Mouse (Mus musculus) left cerebral cortex, postnatal 25 days (tissue): Measurements from ENCODE around the gene 6820408C15Rik. TPM values are rescaled to one million over a fixed set of nuclear protein-coding genes. Genes with fewer than 3 reads are reported as not detected.

Experiments used
- DNase-seq, 2 experiments: peaks; one replicate each; pipeline ENCODE4 v3.0.0; 2022; ENCODE audit warnings: low spot score in 2 of 2, mixed read lengths in 1 of 2
- intact Hi-C: fragments of 180-260 bp; cut with DNase I; formaldehyde crosslinking; loops from one replicate; pipeline ENCODE4 v1.15.1; 2025
- total RNA-seq, 2 experiments: library from RNA; stranded (reverse); gene quantifications; 2 replicates each; pipeline ENCODE4 v1.2.3; 2021

Gene 6820408C15Rik
- total RNA-seq, 2 experiments from 2014 or later = 2.1 to 2.2 TPM

DNA sequence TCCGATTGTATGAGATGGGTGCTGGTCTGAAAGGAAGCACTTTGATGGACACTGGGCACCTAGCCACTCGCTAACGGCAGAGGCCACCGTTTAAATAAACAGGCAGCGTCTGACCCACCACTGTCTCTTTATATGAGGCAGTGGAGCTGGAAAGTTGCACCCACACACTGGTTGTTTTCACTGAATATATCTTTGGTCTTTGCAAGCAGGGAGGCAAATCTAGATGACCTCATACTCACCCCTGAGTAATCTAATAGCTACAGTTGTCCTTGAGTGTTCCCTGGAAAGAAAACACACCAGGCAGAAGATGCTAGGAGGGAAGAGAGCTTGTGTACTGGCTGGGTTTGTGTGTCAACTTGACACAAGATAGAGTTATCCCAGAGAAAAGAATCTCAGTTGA is 32.1 kb downstream of the 6820408C15Rik start:
- intact Hi-C loops = no loop called here

DNA sequence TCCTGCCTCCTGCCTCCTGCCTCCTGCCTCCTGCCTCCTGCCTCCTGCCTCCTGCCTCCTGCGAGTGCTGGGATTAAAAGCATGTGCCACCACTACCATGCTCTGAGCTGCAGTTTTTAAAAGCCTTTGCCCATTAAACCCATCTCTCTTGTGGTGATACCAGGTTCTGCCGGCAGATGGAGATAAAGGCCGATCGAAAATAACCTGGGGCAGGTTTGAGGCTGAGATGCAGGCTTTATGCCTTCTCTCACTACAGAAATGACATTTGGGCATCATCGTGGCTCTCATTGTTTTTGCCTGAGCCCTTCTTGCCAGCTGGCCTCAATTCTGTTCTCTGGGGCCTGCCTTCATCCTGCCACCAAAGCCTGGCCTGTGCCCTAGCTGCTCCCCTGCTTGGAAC is 34.9 kb downstream of the 6820408C15Rik start:
- intact Hi-C loops = loop anchor here (5.0 kb wide), 1 partner anchor 92 kb away; the partner anchor contains the start of gene Defb29

More for the DNA sequence above, 32.1 kb downstream of the 6820408C15Rik start:
- DNase-seq = no peak

DNA sequence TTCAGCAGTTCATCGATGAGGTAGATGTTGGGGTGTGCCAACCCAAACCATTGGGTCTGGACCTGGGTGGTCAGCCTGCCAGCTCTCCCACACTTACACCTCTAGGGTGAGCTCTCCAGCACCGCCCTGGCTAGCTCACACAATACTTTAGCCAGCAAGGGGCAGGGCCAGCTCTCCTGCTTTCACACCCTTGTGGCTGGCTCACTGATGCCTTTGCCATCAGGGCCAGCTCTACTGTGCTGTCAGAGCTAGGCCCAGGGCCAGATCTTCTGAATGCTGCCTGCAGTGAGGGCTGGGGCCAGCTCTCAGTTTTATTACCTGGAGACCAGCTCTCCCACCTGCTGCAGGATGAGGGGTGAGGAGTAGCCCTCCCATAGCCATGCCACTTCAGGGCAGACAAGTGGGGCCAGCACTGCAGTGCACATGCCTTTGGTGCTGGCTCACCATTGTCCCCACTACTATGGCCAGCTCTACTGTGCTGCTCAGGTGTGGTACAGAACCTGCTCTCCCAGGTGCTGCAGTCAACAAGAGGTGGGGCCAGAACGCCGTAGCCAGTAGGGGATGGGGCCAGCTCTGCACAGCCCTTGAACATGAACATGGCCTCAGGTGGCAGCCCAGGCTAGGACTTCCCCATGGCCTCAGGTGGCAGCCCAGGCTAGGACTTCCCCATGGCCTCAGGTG is 36.9 kb downstream of the 6820408C15Rik start:
- DNase-seq = no peak
- intact Hi-C loops = loop anchor here (5.0 kb wide), 1 partner anchor 90 kb away; the partner anchor contains the start of gene Defb29

More for the DNA sequence above, 34.9 kb downstream of the 6820408C15Rik start:
- peak; percentile 70 to 71 for DNase-seq

DNA sequence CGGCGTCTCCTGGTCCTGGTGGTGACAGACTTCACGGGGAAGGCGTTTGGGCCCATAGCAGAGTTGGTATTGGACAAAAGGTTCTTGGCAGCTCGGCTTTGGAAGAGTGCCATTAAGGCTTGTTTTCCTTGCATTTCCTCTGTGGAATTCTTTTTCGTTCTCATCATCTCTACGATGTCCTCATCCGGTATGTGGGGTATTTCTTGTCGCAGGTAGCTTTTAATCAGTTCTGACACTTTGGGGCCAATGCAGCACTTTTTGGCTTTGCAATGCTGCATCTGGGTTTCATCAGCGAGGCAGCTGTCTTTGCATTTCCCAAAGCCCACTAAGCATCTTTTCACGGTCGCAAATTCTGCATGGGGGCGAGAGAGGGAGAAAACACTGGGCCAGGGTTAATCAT is 43.9 kb downstream of the 6820408C15Rik start:
- no peak for DNase-seq
- intact Hi-C loops = no loop called here

DNA sequence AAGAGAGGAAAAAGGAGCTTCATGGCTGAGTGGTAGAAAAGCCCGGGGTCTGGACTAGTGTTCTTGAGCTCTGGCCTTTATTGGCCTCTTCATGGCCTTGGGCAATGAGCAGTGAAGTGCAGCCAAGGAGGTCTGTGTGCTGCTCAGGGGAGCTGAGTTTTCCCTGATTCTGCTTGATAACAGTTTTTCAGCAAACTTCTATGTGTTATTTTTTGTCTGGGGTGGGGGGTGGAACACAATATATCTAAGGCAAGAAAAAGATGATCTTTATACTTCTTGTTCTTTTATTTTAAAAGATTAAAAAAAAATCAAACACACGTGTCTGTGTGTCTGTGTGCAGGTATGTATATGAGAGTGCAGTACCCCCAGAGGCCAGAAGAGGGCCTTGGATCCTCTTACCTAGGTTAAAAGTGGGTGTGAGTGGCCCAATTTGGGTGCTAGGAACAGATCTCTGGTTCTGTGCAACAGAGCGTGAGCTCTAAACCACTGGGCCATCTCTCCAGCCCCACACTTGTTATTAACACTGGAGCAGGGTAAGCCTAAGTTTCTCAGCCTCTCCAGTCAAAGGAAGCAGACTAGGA is 49.3 kb downstream of the 6820408C15Rik start, which contains the start of gene Defb23:
TSS of gene Defb23 (minus strand) at position 51 of the 581 bp plus-strand sequence.
- intact Hi-C loops = no loop called here
- DNase-seq = no peak

DNA sequence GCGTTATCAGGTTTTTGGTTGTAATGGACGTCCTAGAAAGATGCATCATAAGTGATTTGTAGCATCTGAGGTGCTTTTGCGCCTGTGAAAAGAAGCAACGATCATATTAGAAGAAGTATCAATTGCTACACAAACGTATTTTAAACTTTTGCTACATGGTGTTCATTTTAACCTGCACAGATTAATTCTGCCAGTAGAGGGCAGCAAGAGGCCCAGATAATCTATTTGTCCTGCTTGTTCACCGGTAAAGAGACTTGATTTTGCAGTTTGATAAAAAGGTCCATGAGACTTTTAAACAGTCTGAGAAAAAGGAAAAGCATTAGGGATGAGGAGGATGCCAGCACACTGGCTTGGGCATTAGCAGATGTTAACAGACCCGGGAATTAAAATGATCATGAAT is 55.6 kb downstream of the 6820408C15Rik start:
- peak; percentile 63 to 65 for DNase-seq
- intact Hi-C loops = no loop called here

DNA sequence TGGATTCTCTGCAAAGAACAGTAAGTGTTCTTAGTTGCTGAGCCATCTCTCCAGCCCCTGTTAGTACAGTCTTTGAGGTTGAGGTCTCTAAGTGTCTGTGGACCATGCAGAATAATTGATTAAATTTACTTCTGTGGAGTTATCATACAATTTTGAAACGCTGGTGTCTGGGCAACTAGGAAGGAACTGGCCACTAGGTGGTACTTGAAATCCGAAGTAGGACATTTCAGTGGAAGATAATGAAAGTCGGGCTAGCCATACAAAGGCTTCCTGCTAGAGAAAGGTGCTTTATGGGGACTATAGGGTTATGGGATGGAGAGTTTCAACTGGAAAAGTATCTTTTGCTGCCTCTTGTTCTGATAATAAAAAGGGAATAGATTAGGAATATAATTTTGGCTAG is 57.0 kb downstream of the 6820408C15Rik start:
- DNase-seq = no peak
- intact Hi-C loops = loop anchor here (1.0 kb wide), 1 partner anchor 72 kb away; no protein-coding TSS in a partner anchor

DNA sequence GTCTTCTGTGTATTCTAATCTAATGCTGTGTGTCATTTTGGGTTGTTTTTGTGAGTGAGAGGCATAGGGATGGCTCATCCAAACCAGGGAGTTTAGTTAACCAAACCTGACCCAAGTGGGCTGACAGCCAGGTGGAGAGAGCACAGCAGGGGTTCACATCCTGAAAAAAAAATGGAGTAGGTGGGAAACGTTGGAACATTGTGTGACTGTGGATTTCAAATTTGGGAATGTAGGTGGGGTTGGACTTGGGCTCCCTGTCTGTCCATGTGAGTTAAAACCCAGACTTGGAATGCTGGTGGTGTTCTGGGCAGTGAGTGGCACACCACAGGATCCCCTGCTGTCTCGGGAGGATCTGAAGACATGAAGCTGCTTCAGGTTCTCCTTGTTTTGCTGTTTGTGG is 61.4 kb downstream of the 6820408C15Rik start, which contains the start of gene Defb20:
TSS of gene Defb20 (plus strand) at position 301 of the 400 bp plus-strand sequence.
- no peak for DNase-seq
- intact Hi-C loops = no loop called here

DNA sequence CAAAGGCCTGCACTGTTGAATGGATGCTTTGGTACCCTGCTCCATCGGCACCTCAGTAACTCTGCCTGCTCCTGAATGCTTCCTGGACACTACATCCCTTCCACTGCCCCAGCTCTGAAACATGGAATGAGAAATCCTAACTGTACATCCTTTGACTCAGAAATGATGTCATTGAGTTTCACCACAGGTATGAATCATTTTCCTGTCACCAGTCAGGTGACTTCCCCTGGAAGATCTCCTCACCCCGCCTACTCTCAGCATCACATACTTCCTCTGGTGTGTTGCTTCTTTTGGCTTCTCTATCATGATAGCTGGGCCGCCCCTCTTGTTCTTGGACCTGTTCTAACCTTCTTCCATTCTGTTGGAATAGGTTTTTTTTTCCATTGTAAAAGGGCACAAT is 65.5 kb downstream of the 6820408C15Rik start:
- DNase-seq = no peak
- intact Hi-C loops = no loop called here

DNA sequence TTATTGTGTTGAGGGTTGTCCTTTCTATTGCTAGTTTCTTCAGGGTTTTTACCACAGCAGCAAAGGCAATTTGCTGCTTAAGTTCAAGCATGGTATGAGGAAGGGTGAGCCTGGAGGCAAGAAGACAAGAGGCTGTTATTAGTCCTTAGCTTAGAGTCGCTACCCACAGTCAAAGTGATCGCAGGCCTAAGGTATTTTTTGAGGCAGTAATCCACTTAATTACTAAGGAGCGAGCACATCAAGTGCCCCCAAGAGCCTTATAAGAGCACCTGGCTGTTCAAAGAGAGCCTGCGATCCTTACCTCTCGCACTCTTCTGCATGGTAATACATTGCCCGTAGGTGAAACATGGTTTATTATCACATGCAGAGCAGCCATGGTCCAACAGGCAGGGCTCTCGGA is 66.3 kb downstream of the 6820408C15Rik start:
- no peak for DNase-seq
- intact Hi-C loops = no loop called here

DNA sequence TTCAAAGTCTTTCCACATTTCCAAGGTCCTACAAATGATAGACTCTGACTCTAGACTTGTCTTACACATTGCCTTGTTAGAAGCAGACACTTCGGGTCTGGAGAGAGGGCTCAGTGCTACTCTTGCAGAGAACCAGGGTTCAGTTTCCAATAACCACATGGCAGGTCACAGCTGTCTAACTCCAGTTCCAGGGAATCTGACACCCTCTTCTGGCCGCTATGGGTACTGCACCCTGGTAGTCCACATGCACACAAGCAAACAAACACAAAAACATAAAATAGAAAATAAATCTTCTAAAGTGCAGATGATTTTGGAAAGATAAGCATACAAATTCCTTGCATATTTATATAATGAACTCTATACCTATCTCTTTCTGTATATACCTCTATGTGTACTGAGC is 71.6 kb downstream of the 6820408C15Rik start:
- intact Hi-C loops = no loop called here
- DNase-seq = no peak

DNA sequence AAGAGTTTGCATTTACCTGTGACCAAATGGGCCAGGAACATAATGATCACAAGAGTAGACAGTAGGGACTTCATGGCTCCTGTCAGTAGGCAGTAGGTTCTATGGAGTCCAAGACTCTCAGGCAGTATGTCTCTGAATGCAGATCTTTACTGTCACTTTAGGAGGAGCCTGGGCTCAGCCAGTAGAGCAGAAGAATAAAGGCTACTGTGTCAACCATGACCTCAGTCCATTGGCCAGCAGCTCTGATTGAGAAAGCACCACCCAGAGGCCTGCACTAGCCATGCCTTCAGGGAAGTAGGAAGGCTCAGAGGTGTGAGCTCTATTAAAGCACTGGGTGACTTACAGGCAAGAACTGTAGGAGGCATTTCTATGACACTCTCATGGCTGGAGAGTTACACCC is 74.7 kb downstream of the 6820408C15Rik start, which contains the start of gene Defb22:
TSS of gene Defb22 (minus strand) at position 101 of the 400 bp plus-strand sequence.
- no peak for DNase-seq
- intact Hi-C loops = no loop called here

DNA sequence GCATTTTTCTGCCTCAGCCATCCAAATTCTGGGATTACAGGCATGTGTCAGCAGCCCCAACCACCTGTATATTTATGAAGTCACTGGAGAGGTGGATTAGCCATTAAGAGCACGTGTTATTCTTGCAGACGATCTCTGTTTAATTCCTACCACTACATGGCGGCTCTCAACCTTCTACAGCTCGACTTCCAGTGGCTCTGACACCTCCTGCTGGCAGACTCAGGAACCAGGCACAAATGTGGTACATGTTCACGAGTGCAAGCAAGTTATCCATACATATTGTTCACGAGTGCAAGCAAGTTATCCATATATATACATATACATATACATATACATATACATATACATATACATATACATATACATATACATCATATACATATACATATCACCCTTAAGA is 77.8 kb downstream of the 6820408C15Rik start:
- no peak for DNase-seq
- intact Hi-C loops = no loop called here

Other genes with a start within 250 kb of the 6820408C15Rik start
- gene Csnk2a1, start 188.7 kb upstream of the 6820408C15Rik start, total RNA-seq = 100 to 1,000 TPM; 100 to 107 TPM
- 10 to 100 TPM; 56.0 to 57.0 TPM for gene Tbc1d20, start 121.8 kb upstream of the 6820408C15Rik start, total RNA-seq
- gene Rbck1, start 82.9 kb upstream of the 6820408C15Rik start, total RNA-seq = 100 to 1,000 TPM; 101 to 117 TPM
- under 1 TPM; 0.66 to 0.76 TPM for gene Trib3, start 71.6 kb upstream of the 6820408C15Rik start, total RNA-seq
- gene Nrsn2, start 38.9 kb upstream of the 6820408C15Rik start, total RNA-seq = 10 to 100 TPM; 73.5 to 90.0 TPM
- gene Sox12, start 17.5 kb upstream of the 6820408C15Rik start, total RNA-seq = 10 to 100 TPM; 14.0 to 15.6 TPM
- gene Zcchc3, start 560 bp upstream of the 6820408C15Rik start, total RNA-seq = 1 to 10 TPM; 9.5 to 9.9 TPM
- not detected for gene Defb23, start 49.0 kb downstream of the 6820408C15Rik start, total RNA-seq
- not detected for gene Defb20, start 61.5 kb downstream of the 6820408C15Rik start, total RNA-seq
- gene Defb22, start 74.6 kb downstream of the 6820408C15Rik start, total RNA-seq = not detected
- not detected for gene Defb26, start 96.1 kb downstream of the 6820408C15Rik start, total RNA-seq
- not detected for gene Defb28, start 102.7 kb downstream of the 6820408C15Rik start, total RNA-seq
- not detected for gene Defb29, start 124.5 kb downstream of the 6820408C15Rik start, total RNA-seq
- not detected for gene Gm17416, start 153.8 kb downstream of the 6820408C15Rik start, total RNA-seq
- not detected for gene Defb21, start 157.2 kb downstream of the 6820408C15Rik start, total RNA-seq
- gene Defb19, start 164.7 kb downstream of the 6820408C15Rik start, total RNA-seq = not detected
- gene Defb45, start 183.8 kb downstream of the 6820408C15Rik start, total RNA-seq = not detected
- gene Defb36, start 188.7 kb downstream of the 6820408C15Rik start, total RNA-seq = not detected
- gene Defb25, start 207.5 kb downstream of the 6820408C15Rik start, total RNA-seq = not detected
- gene Rem1, start 211.4 kb downstream of the 6820408C15Rik start, total RNA-seq = 1 to 10 TPM; 1.1 TPM